Mouse (Mus musculus): Measurements from ENCODE around the gene Mtap. TPM values are rescaled to one million over a fixed set of nuclear protein-coding genes. Genes with fewer than 3 reads are reported as not detected.

Gene Mtap
- total and polyA plus RNA-seq, 3 experiments, result 8.3 to 22.0 (median 19.8) TPM

- Histone ChIP-seq H3K27me3 (ENCODE audit: control insufficient read depth, insufficient read depth, low read length) (no peaks in the 10 kb centered on the region), H3K79me2 (replicated peaks; ENCODE audit: control insufficient read depth, insufficient read depth, low read length) (no peaks in the 10 kb centered on the region), H3K27ac (no peak overlapping the region), H3K4me1 (ENCODE audit: control insufficient read depth, insufficient read depth, low read length) (no peaks in the 10 kb centered on the region), H3K9ac (ENCODE audit: low read depth, low read length) (no peak overlapping the region), H3K36me3 (ENCODE audit: control insufficient read depth, insufficient read depth, low read length) (0 out of 2 replicates have a peak, but pooled peaks cover 2% of the 10 kb centered on the region), H3K4me3 (no peak overlapping the region)
- no peak for TF ChIP-seq CTCF (IDR thresholded peaks at IDR 0.05)
- no peak for TF ChIP-seq POLR2A (IDR thresholded peaks at IDR 0.05; ENCODE audit: insufficient read depth, low read depth, low read length)
- TF ChIP-seq EP300 (IDR thresholded peaks at IDR 0.05; ENCODE audit: insufficient read depth, low read depth, low read length), result no peak
- intact Hi-C loops (cut with DNase I), result no loop called here
- 87% methylated on average over 3 of the region's 3 CpGs for WGBS
- no peak for DNase-seq
These were observed 24.5 kb downstream of the Mtap start for GRCm38 (mm10) chr4:89161389-89161788.

GRCm38 (mm10) chr4:89162496-89162895, 25.6 kb downstream of the Mtap start:
- intact Hi-C loops (cut with DNase I), result no loop called here
- whole genome bisulfite sequencing, result 53% methylated on average over 5 of the region's 5 CpGs
- H3K36me3 ChIP-seq (ENCODE audit: control insufficient read depth, insufficient read depth, low read length), result 0 out of 2 replicates have a peak, but pooled peaks cover 2% of the 10 kb centered on the region

GRCm38 (mm10) chr4:89163613-89164012, 26.7 kb downstream of the Mtap start:
- H3K9ac ChIP-seq (ENCODE audit: low read depth, low read length), result no peak overlapping the region
- TF ChIP-seq POLR2A (IDR thresholded peaks at IDR 0.05; ENCODE audit: insufficient read depth, low read depth, low read length), result no peak
- TF ChIP-seq CTCF (IDR thresholded peaks at IDR 0.05), result no peak
- no peak for TF ChIP-seq EP300 (IDR thresholded peaks at IDR 0.05; ENCODE audit: insufficient read depth, low read depth, low read length)
- 87% methylated on average over 8 of the region's 8 CpGs for WGBS
- H3K27me3 ChIP-seq (ENCODE audit: control insufficient read depth, insufficient read depth, low read length), result no peaks in the 10 kb centered on the region
- intact Hi-C loops (cut with DNase I), result no loop called here
- DNase-seq, result no peak
- 0 out of 2 replicates have a peak, but pooled peaks cover 2% of the 10 kb centered on the region for H3K36me3 ChIP-seq (ENCODE audit: control insufficient read depth, insufficient read depth, low read length)
- no peaks in the 10 kb centered on the region for H3K4me1 ChIP-seq (ENCODE audit: control insufficient read depth, insufficient read depth, low read length)
- no peak overlapping the region for H3K27ac ChIP-seq
- no peaks in the 10 kb centered on the region for H3K79me2 ChIP-seq (replicated peaks; ENCODE audit: control insufficient read depth, insufficient read depth, low read length)
- H3K4me3 ChIP-seq, result no peak overlapping the region

More at GRCm38 (mm10) chr4:89162496-89162895, 25.6 kb downstream of the Mtap start:
- no peak for TF ChIP-seq POLR2A (IDR thresholded peaks at IDR 0.05; ENCODE audit: insufficient read depth, low read depth, low read length)
- no peak for TF ChIP-seq EP300 (IDR thresholded peaks at IDR 0.05; ENCODE audit: insufficient read depth, low read depth, low read length)
- no peak for TF ChIP-seq CTCF (IDR thresholded peaks at IDR 0.05)
- Histone ChIP-seq H3K79me2 (replicated peaks; ENCODE audit: control insufficient read depth, insufficient read depth, low read length) (no peaks in the 10 kb centered on the region), H3K4me1 (ENCODE audit: control insufficient read depth, insufficient read depth, low read length) (no peaks in the 10 kb centered on the region), H3K27me3 (ENCODE audit: control insufficient read depth, insufficient read depth, low read length) (no peaks in the 10 kb centered on the region), H3K27ac (no peak overlapping the region), H3K9ac (ENCODE audit: low read depth, low read length) (no peak overlapping the region), H3K4me3 (no peak overlapping the region)
- no peak for DNase-seq

GRCm38 (mm10) chr4:89164681-89165080, 27.8 kb downstream of the Mtap start:
- no peak for DNase-seq
- H3K4me3 ChIP-seq, result no peak overlapping the region
- TF ChIP-seq EP300 (IDR thresholded peaks at IDR 0.05; ENCODE audit: insufficient read depth, low read depth, low read length), result no peak
- no peak for TF ChIP-seq POLR2A (IDR thresholded peaks at IDR 0.05; ENCODE audit: insufficient read depth, low read depth, low read length)
- no peak for TF ChIP-seq CTCF (IDR thresholded peaks at IDR 0.05)
- no peaks in the 10 kb centered on the region for H3K79me2 ChIP-seq (replicated peaks; ENCODE audit: control insufficient read depth, insufficient read depth, low read length)
- WGBS, result 88% methylated on average over 2 of the region's 2 CpGs
- no peaks in the 10 kb centered on the region for H3K27me3 ChIP-seq (ENCODE audit: control insufficient read depth, insufficient read depth, low read length)
- no peaks in the 10 kb centered on the region for H3K4me1 ChIP-seq (ENCODE audit: control insufficient read depth, insufficient read depth, low read length)
- no peak overlapping the region for H3K9ac ChIP-seq (ENCODE audit: low read depth, low read length)
- intact Hi-C loops (cut with DNase I), result no loop called here
- H3K27ac ChIP-seq, result no peak overlapping the region
- H3K36me3 ChIP-seq (ENCODE audit: control insufficient read depth, insufficient read depth, low read length), result 0 out of 2 replicates have a peak, but pooled peaks cover 2% of the 10 kb centered on the region

- Histone ChIP-seq H3K9ac (ENCODE audit: low read depth, low read length) (no peak overlapping the region), H3K4me1 (ENCODE audit: control insufficient read depth, insufficient read depth, low read length) (peaks cover 4% of the 10 kb centered on the region), H3K27ac (no peak overlapping the region), H3K79me2 (replicated peaks; ENCODE audit: control insufficient read depth, insufficient read depth, low read length) (no peaks in the 10 kb centered on the region), H3K27me3 (ENCODE audit: control insufficient read depth, insufficient read depth, low read length) (no peaks in the 10 kb centered on the region), H3K36me3 (ENCODE audit: control insufficient read depth, insufficient read depth, low read length) (no peaks in the 10 kb centered on the region), H3K4me3 (no peak overlapping the region)
- no peak for DNase-seq
- no peak for TF ChIP-seq CTCF (IDR thresholded peaks at IDR 0.05)
- no peak for TF ChIP-seq POLR2A (IDR thresholded peaks at IDR 0.05; ENCODE audit: insufficient read depth, low read depth, low read length)
- TF ChIP-seq EP300 (IDR thresholded peaks at IDR 0.05; ENCODE audit: insufficient read depth, low read depth, low read length), result no peak
- 94% methylated on average over 9 of the region's 9 CpGs for WGBS
- intact Hi-C loops (cut with DNase I), result no loop called here
These were observed 32.0 kb downstream of the Mtap start for GRCm38 (mm10) chr4:89168877-89169276.

GRCm38 (mm10) chr4:89169739-89170138, 32.8 kb downstream of the Mtap start:
- H3K4me1 ChIP-seq (ENCODE audit: control insufficient read depth, insufficient read depth, low read length), result peaks cover 4% of the 10 kb centered on the region
- H3K4me3 ChIP-seq, result no peak overlapping the region
- H3K79me2 ChIP-seq (replicated peaks; ENCODE audit: control insufficient read depth, insufficient read depth, low read length), result no peaks in the 10 kb centered on the region
- intact Hi-C loops (cut with DNase I), result no loop called here
- no peaks in the 10 kb centered on the region for H3K36me3 ChIP-seq (ENCODE audit: control insufficient read depth, insufficient read depth, low read length)
- WGBS, result 76% methylated on average over 4 of the region's 4 CpGs
- H3K9ac ChIP-seq (ENCODE audit: low read depth, low read length), result no peak overlapping the region
- TF ChIP-seq POLR2A (IDR thresholded peaks at IDR 0.05; ENCODE audit: insufficient read depth, low read depth, low read length) (no peak), CTCF (IDR thresholded peaks at IDR 0.05) (no peak), EP300 (IDR thresholded peaks at IDR 0.05; ENCODE audit: insufficient read depth, low read depth, low read length) (no peak)
- H3K27ac ChIP-seq, result no peak overlapping the region
- DNase-seq, result no peak
- H3K27me3 ChIP-seq (ENCODE audit: control insufficient read depth, insufficient read depth, low read length), result no peaks in the 10 kb centered on the region
